Mouse (Mus musculus) heart, embryonic 16.5 days (tissue): Measurements from ENCODE around the gene Ikzf2. TPM values are rescaled to one million over a fixed set of nuclear protein-coding genes. Genes with fewer than 3 reads are reported as not detected.

Experiments used
- polyA plus RNA-seq: library from polyadenylated mRNA; unstranded; fragments of >200 nt; fragmentation: Nextera tagmentation; extraction: Ambion mirVana; gene quantifications from 2 replicates; pipeline ENCODE4 v1.2.1, GENCODE M21; 2015

The Ikzf2 gene
- polyA plus RNA-seq, 1 experiment from 2014 or later, result 4.6 TPM

Other genes starting within 250 kb of the Ikzf2 start
- 0.41 and 0.67 TPM in 2 replicates for gene Spag16, start 139.7 kb upstream of the Ikzf2 start, polyA plus RNA-seq